Mouse (Mus musculus) megakaryocyte-erythroid progenitor cell, adult 5 weeks (primary cell): ENCODE data around the gene Mrps24. TPM values are rescaled to one million over a fixed set of nuclear protein-coding genes. Genes with fewer than 3 reads are reported as not detected.

Experiments used
- polyA plus RNA-seq: library from polyadenylated mRNA; stranded (reverse); fragments of >175 nt; gene quantifications from 2 replicates; pipeline ENCODE4 v1.2.3, GENCODE M21; 2012

Gene Mrps24
- polyA plus RNA-seq: 159 and 167 TPM in 2 replicates

GRCm38 (mm10) chr11:5715630-5716105 lies at the start of gene Mrps24:
Gene Mrps24 (minus strand): TSS chr11:5715680.

GRCm38 (mm10) chr11:5761820-5762632 lies 46.5 kb upstream of the Mrps24 start, which contains the start of gene Urgcp:
Gene Urgcp (minus strand): TSS chr11:5762376.

Other genes starting within 250 kb of the Mrps24 start
- 73.2 and 89.8 TPM in 2 replicates for gene Xbp1, start 195.0 kb downstream of the Mrps24 start, polyA plus RNA-seq
- 8.1 and 9.3 TPM in 2 replicates for gene Ccdc117, start 173.5 kb downstream of the Mrps24 start, polyA plus RNA-seq
- 0.04 TPM in 1 of 2 replicates, not detected in the other for gene Ankrd36, start 146.0 kb downstream of the Mrps24 start, polyA plus RNA-seq
- gene Urgcp, start 46.7 kb upstream of the Mrps24 start, polyA plus RNA-seq: 9.0 and 10.1 TPM in 2 replicates
- gene Dbnl, start 72.8 kb upstream of the Mrps24 start, polyA plus RNA-seq: 157 and 172 TPM in 2 replicates
- gene Pgam2, start 88.1 kb upstream of the Mrps24 start, polyA plus RNA-seq: 0.30 and 0.47 TPM in 2 replicates
- gene Polm, start 122.3 kb upstream of the Mrps24 start, polyA plus RNA-seq: 10.3 TPM in 2 replicates
- 0.28 and 0.75 TPM in 2 replicates for gene Aebp1, start 146.3 kb upstream of the Mrps24 start, polyA plus RNA-seq
- gene Pold2, start 162.6 kb upstream of the Mrps24 start, polyA plus RNA-seq: 732 and 786 TPM in 2 replicates
- gene Myl7, start 183.1 kb upstream of the Mrps24 start, polyA plus RNA-seq: not detected in 2 replicates
- not detected in 2 replicates for gene Gck, start 234.4 kb upstream of the Mrps24 start, polyA plus RNA-seq
- 9.9 and 10.5 TPM in 2 replicates for gene Ykt6, start 240.0 kb upstream of the Mrps24 start, polyA plus RNA-seq